Mouse (Mus musculus): ENCODE measurements at regions not wholly inside any gene's neighbourhood (a gene's known extent, or its start where the extent isn't known, plus 50 kb on each side); places are given as distances from the start of the nearest gene placed in this dataset.

- TF ChIP-seq CTCF (IDR thresholded peaks at IDR 0.05; ENCODE audit: control insufficient read depth, insufficient read depth, insufficient read length): no peak
- TF ChIP-seq USF1 (IDR thresholded peaks at IDR 0.05; ENCODE audit: low read depth): no peak
- no peak for TF ChIP-seq MYOG (IDR thresholded peaks at IDR 0.05; ENCODE audit: control insufficient read depth, extremely low read depth, insufficient read length)
- no peak for TF ChIP-seq MYOD1 (IDR thresholded peaks at IDR 0.05; ENCODE audit: control insufficient read depth, insufficient read length, low read depth)
- no peak for TF ChIP-seq CEBPB (IDR thresholded peaks at IDR 0.05; ENCODE audit: low read depth)
- TF ChIP-seq MAX (IDR thresholded peaks at IDR 0.05): no peak
- no peak for TF ChIP-seq FOSL1 (IDR thresholded peaks at IDR 0.05; ENCODE audit: insufficient read depth, low read length, poor library complexity, severe bottlenecking)
Measured at GRCm38 (mm10) chr16:50679698-50680097, 88.7 kb upstream of the Ccdc54 start.

All from C2C12 (cell line).